Mouse (Mus musculus) erythroblast, embryonic 14.5 days (primary cell): Measurements from ENCODE around the gene Fzd4.

Experiments used
- GATA1 ChIP-seq: IDR thresholded peaks from 2 replicates; pipeline ENCODE4 v1.6.1; 2012; ENCODE audit warnings: low read length, inconsistent platforms, mixed read lengths
- TAL1 ChIP-seq: IDR thresholded peaks from 3 replicates; pipeline ENCODE4 v1.6.1; 2012; ENCODE audit warnings: low read length, inconsistent platforms, mixed read lengths

DNA sequence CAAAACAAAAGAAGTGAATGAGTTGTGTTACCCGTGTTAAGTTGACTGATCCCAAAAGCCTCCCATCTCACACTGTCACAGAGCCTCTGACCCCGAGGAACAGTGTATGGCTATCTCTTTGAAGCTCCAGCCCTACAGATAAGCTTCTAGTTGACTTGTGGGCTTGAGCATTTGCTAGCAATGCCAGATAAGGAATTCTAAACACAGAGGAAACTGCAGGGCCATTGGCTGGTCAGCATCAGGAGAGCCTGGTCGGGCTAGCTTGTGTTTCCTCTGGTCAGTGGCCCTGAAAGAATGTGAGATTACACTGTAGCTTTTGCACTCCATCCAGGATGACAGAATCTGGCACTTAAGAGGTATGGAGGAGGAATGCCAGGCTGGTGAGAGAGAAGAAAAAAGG, 36.5 kb upstream of the Fzd4 start:
- no peak for TF ChIP-seq TAL1
- no peak for TF ChIP-seq GATA1
